Mouse (Mus musculus) stomach, embryonic 14.5 days (tissue): ENCODE data around the gene Elf2. TPM values are rescaled to one million over a fixed set of nuclear protein-coding genes. Genes with fewer than 3 reads are reported as not detected.

Experiments
- ATAC-seq: fragments of 200-750 bp; cut with Nextera tagmentation; 2 replicates; pipeline ENCODE4 v1.8.0; 2017; ENCODE audit warnings: low read depth, moderate TSS enrichment; ENCODE audit not compliant: insufficient number of reproducible peaks, insufficient read depth, low FRiP score
- H3K27ac ChIP-seq: fragments of 300-500 bp; sonication (generic); 2 replicates; pipeline ENCODE4 v1.5.1; 2014; ENCODE audit warnings: mild to moderate bottlenecking, low read length, moderate library complexity, mixed read lengths
- H3K27me3 ChIP-seq: fragments of 300-500 bp; sonication (generic); 2 replicates; pipeline ENCODE4 v1.6.1; 2014; ENCODE audit warnings: low read length, control low read depth, mixed read lengths; ENCODE audit not compliant: control insufficient read depth, insufficient read depth
- H3K36me3 ChIP-seq: fragments of 300-500 bp; sonication (generic); 2 replicates; pipeline ENCODE4 v1.6.1; 2014; ENCODE audit warnings: mild to moderate bottlenecking, control low read depth, low read length, moderate library complexity, mixed read lengths; ENCODE audit not compliant: control insufficient read depth, insufficient read depth
- H3K4me1 ChIP-seq: fragments of 300-500 bp; sonication (generic); 2 replicates; pipeline ENCODE4 v1.6.1; 2014; ENCODE audit warnings: low read length, control low read depth, mixed read lengths; ENCODE audit not compliant: control insufficient read depth, insufficient read depth
- H3K4me2 ChIP-seq: fragments of 300-500 bp; sonication (generic); replicated peaks from 2 replicates; pipeline ENCODE4 v1.6.1; 2014; ENCODE audit warnings: low read depth, low read length, control low read depth
- H3K4me3 ChIP-seq: fragments of 300-500 bp; sonication (generic); 2 replicates; pipeline ENCODE4 v1.5.1; 2014; ENCODE audit warnings: low read depth, low read length, control low read depth
- H3K9ac ChIP-seq: fragments of 300-500 bp; sonication (generic); replicated peaks from 2 replicates; pipeline ENCODE4 v1.6.1; 2014; ENCODE audit warnings: low read depth, mild to moderate bottlenecking, control low read depth, low read length, moderate library complexity, mixed read lengths
- H3K9me3 ChIP-seq: fragments of 300-500 bp; sonication (generic); 2 replicates; pipeline ENCODE4 v1.6.1; 2016; ENCODE audit warnings: low read depth, low read length, control low read depth; ENCODE audit not compliant: control insufficient read depth
- WGBS: fragments of 180-500 bp; shearing (Covaris S2); extraction: QIAGEN DNeasy Blood & Tissue Kit; methylation state at CpG from one replicate; pipeline ENCODE4 v1.1.7; 2014; 5-methylcytosine and 5-hydroxymethylcytosine counted together
- polyA plus RNA-seq: library from polyadenylated mRNA; unstranded; fragments of >200 nt; fragmentation: Nextera tagmentation; extraction: Ambion mirVana; gene quantifications from 2 replicates; pipeline ENCODE4 v1.2.1, GENCODE M21; 2014

Gene Elf2
- polyA plus RNA-seq, 1 experiment from 2014 or later = 72.6 TPM

- H3K9me3 ChIP-seq = no peaks in the 10 kb centered on the region
- WGBS = 58% methylated on average over 12 of the region's 12 CpGs
- H3K36me3 ChIP-seq = peaks cover 11% of the 10 kb centered on the region
- no peak overlapping the region for H3K4me2 ChIP-seq
- no peaks in the 10 kb centered on the region for H3K27me3 ChIP-seq
- H3K27ac ChIP-seq = peak overlapping the region; percentile 49; the same call in 1 of the 2 replicates
- H3K9ac ChIP-seq = no peak overlapping the region
- no peak overlapping the region for H3K4me3 ChIP-seq
- peaks cover 10% of the 10 kb centered on the region for H3K4me1 ChIP-seq
- ATAC-seq = no peak; the same call in 1 of the 2 replicates
Observed at GRCm38 (mm10) chr3:51270069-51270817, 70.2 kb downstream of the Elf2 start.

DNA sequence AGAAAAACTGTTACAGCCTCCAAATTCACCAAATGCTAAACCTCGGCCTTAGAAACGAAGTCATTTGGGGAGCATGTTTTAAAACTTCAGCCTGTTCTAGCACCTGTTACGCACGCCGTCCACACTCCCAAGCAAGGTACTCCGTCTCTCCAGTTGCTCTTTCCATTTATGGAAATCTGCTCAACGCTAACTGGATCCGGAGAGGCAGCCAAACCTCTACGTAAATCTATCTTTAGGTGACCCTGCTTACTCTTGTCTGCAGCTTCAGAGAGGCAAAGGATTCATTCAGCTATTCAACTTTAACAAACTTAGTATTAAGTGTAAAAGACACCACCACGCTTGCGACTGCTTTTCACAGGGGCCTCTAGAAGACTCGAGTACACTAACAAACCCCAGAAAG, 72.0 kb downstream of the Elf2 start:
- no peak overlapping the region for H3K4me3 ChIP-seq
- H3K9me3 ChIP-seq = no peaks in the 10 kb centered on the region
- WGBS = 57% methylated on average over 12 of the region's 12 CpGs
- peak overlapping the region; percentile 69 for H3K27ac ChIP-seq
- H3K4me1 ChIP-seq = peaks cover 4% of the 10 kb centered on the region; the same call in 1 of the 2 replicates
- no peaks in the 10 kb centered on the region for H3K27me3 ChIP-seq
- H3K36me3 ChIP-seq = peaks cover 29% of the 10 kb centered on the region
- no peak overlapping the region for H3K4me2 ChIP-seq
- H3K9ac ChIP-seq = no peak overlapping the region
- ATAC-seq = no peak

DNA sequence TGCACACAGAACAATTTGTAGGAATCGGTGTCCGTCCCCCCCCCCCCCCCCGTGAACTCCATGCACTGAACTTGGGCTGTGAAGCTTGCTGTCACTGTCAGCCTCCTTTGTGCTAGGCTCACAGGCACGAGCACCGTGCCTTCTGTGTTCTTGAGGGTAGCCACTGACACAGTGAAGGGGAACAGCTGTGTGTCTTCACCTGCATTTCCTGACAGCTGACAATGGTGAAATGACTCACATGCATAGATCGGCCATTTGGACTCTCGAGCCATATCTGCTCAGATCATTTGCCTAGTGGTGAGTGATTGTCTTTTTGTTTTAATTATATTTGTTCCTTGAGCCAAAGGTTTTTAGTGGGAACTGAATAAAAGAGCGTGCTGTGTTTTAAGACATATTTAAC, 77.5 kb downstream of the Elf2 start:
- no peak overlapping the region for H3K27ac ChIP-seq
- ATAC-seq = no peak
- no peak overlapping the region for H3K4me3 ChIP-seq
- WGBS = 57% methylated on average over 8 of the region's 8 CpGs
- no peak overlapping the region for H3K9ac ChIP-seq
- H3K36me3 ChIP-seq = peaks cover 70% of the 10 kb centered on the region
- no peaks in the 10 kb centered on the region for H3K4me1 ChIP-seq
- no peaks in the 10 kb centered on the region for H3K9me3 ChIP-seq
- H3K27me3 ChIP-seq = no peaks in the 10 kb centered on the region
- no peak overlapping the region for H3K4me2 ChIP-seq

DNA sequence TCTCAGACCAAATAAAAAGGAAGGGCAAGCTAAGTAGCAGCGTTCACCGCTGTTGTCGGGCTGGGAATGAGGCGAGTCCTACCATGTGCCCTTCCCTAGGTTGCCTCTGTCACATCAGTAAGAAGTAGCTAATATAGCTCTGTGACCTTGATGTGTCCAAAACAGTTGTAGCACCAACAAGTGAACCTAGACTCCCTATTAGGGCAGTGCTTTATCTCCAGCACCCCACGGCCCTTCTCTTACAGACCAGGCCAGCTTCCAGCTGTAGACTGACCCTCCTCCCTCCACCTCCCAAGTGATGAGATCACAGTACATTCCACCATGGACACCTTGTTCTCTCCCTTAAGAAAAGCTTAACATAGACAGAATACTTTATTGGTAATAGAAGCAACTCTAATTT, 82.4 kb downstream of the Elf2 start:
- ATAC-seq = no peak
- no peaks in the 10 kb centered on the region for H3K27me3 ChIP-seq
- no peak overlapping the region for H3K27ac ChIP-seq
- H3K4me1 ChIP-seq = no peaks in the 10 kb centered on the region
- H3K9ac ChIP-seq = no peak overlapping the region
- 90% methylated on average over 5 of the region's 5 CpGs for WGBS
- H3K4me2 ChIP-seq = no peak overlapping the region
- H3K9me3 ChIP-seq = no peaks in the 10 kb centered on the region
- peaks cover 73% of the 10 kb centered on the region for H3K36me3 ChIP-seq
- H3K4me3 ChIP-seq = no peak overlapping the region

- ATAC-seq = no peak
- H3K36me3 ChIP-seq = peaks cover 68% of the 10 kb centered on the region
- no peaks in the 10 kb centered on the region for H3K4me1 ChIP-seq
- no peak overlapping the region for H3K4me2 ChIP-seq
- H3K9me3 ChIP-seq = no peaks in the 10 kb centered on the region
- H3K9ac ChIP-seq = no peak overlapping the region
- no peak overlapping the region for H3K4me3 ChIP-seq
- WGBS = 90% methylated on average over 12 of the region's 12 CpGs
- H3K27me3 ChIP-seq = no peaks in the 10 kb centered on the region
- H3K27ac ChIP-seq = no peak overlapping the region
Observed at GRCm38 (mm10) chr3:51256450-51256849, 84.0 kb downstream of the Elf2 start.

DNA sequence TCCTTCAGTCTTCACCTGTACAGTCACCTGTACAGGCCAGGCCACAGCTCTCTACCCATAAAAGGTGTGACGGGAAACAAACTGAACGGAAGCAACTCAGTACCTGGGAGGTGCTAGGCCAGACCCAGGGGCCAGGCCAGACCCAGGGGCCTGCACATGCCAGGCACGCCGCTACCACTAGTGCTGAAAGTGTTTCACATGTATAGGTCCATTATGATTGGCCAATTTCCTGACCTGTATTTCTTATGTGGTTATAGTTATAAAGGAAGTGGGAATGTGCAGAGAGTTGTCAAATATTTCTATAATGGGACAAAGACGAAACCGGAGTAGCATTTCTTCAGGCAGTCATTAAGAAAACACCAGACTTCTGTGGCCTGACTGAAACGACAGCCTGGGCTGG, 85.7 kb downstream of the Elf2 start:
- no peak for ATAC-seq
- Histone ChIP-seq H3K36me3 (peaks cover 55% of the 10 kb centered on the region), H3K4me3 (no peak overlapping the region), H3K27me3 (no peaks in the 10 kb centered on the region), H3K4me2 (no peak overlapping the region), H3K27ac (no peak overlapping the region), H3K4me1 (no peaks in the 10 kb centered on the region), H3K9me3 (no peaks in the 10 kb centered on the region), H3K9ac (no peak overlapping the region)
- WGBS = 88% methylated on average over 7 of the region's 7 CpGs

- H3K36me3 ChIP-seq = peaks cover 54% of the 10 kb centered on the region
- no peak for ATAC-seq
- WGBS = 88% methylated on average over 12 of the region's 12 CpGs
- H3K4me3 ChIP-seq = no peak overlapping the region
- H3K27me3 ChIP-seq = no peaks in the 10 kb centered on the region
- no peak overlapping the region for H3K4me2 ChIP-seq
- H3K4me1 ChIP-seq = no peaks in the 10 kb centered on the region
- H3K27ac ChIP-seq = no peak overlapping the region
- no peaks in the 10 kb centered on the region for H3K9me3 ChIP-seq
- H3K9ac ChIP-seq = no peak overlapping the region
Observed at GRCm38 (mm10) chr3:51252689-51253402, 87.6 kb downstream of the Elf2 start.

DNA sequence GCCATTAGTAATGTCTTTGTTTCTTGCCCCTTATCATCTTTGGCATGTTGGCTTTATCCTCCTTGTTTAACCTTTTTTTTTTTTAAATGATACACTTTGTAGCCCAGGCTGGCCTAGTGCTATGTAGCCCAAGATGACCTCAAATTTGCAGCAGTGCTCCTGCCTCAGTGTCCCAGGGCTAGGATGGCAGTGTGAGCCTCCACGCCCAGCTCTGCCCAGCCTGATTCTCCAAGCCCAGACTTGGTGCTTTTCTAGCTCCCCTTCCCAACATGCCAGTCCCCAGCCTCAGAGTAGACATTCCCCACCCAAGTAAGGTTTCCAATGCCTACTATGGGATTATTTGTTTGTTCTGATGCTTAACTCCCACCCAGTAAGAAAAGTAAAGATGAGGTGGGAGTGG, 88.2 kb downstream of the Elf2 start:
- H3K4me3 ChIP-seq = no peak overlapping the region
- H3K9me3 ChIP-seq = no peaks in the 10 kb centered on the region
- H3K36me3 ChIP-seq = peaks cover 48% of the 10 kb centered on the region
- no peaks in the 10 kb centered on the region for H3K27me3 ChIP-seq
- no peaks in the 10 kb centered on the region for H3K4me1 ChIP-seq
- H3K9ac ChIP-seq = no peak overlapping the region
- 90% methylated on average over 1 of the region's 1 CpGs for WGBS
- H3K27ac ChIP-seq = no peak overlapping the region
- no peak overlapping the region for H3K4me2 ChIP-seq
- ATAC-seq = no peak
